Mouse (Mus musculus): ENCODE data around the gene Tmem59.

Tmem59 gene

GRCm38 (mm10) chr4:107179561-107179960 lies 1.4 kb downstream of the Tmem59 start:
- DNase-seq (ENCODE audit: low spot score): no peak

- no peak for DNase-seq (ENCODE audit: low spot score)
These were observed 2.5 kb downstream of the Tmem59 start for GRCm38 (mm10) chr4:107180746-107181145.

GRCm38 (mm10) chr4:107181866-107182265 lies 3.7 kb downstream of the Tmem59 start:
- no peak for DNase-seq (ENCODE audit: low spot score)

GRCm38 (mm10) chr4:107182796-107183195 lies 4.6 kb downstream of the Tmem59 start:
- no peak for DNase-seq (ENCODE audit: low spot score)

- no peak for DNase-seq (ENCODE audit: low spot score)
These were observed 5.0 kb downstream of the Tmem59 start for GRCm38 (mm10) chr4:107183203-107183602.

GRCm38 (mm10) chr4:107185703-107186102 lies 7.5 kb downstream of the Tmem59 start:
- no peak for DNase-seq (ENCODE audit: low spot score)

- no peak for DNase-seq (ENCODE audit: low spot score)
These were observed 15.6 kb downstream of the Tmem59 start for GRCm38 (mm10) chr4:107193841-107194240.

- DNase-seq (ENCODE audit: low spot score): no peak
These were observed 18.3 kb downstream of the Tmem59 start for GRCm38 (mm10) chr4:107196454-107196853.

GRCm38 (mm10) chr4:107198072-107198471 lies 19.9 kb downstream of the Tmem59 start:
- DNase-seq (ENCODE audit: low spot score): no peak

- DNase-seq (ENCODE audit: low spot score): no peak
These were observed 23.6 kb downstream of the Tmem59 start for GRCm38 (mm10) chr4:107201779-107202178.

- no peak for DNase-seq (ENCODE audit: low spot score)
These were observed 24.8 kb downstream of the Tmem59 start for GRCm38 (mm10) chr4:107203001-107203400.

- DNase-seq (ENCODE audit: low spot score): no peak
These were observed 28.8 kb downstream of the Tmem59 start for GRCm38 (mm10) chr4:107207016-107207415.

- DNase-seq (ENCODE audit: low spot score): no peak
These were observed 30.7 kb downstream of the Tmem59 start, which contains the start of gene Ldlrad1 for GRCm38 (mm10) chr4:107208880-107209279. Gene Ldlrad1, plus strand, starts transcription at chr4:107209180.

- DNase-seq (ENCODE audit: low spot score): no peak
These were observed 32.4 kb downstream of the Tmem59 start for GRCm38 (mm10) chr4:107210483-107211097.

GRCm38 (mm10) chr4:107211465-107211864 lies 33.3 kb downstream of the Tmem59 start:
- DNase-seq (ENCODE audit: low spot score): no peak

GRCm38 (mm10) chr4:107211936-107212335 lies 33.7 kb downstream of the Tmem59 start:
- DNase-seq (ENCODE audit: low spot score): no peak

GRCm38 (mm10) chr4:107213279-107214011 lies 35.2 kb downstream of the Tmem59 start:
- DNase-seq (ENCODE audit: low spot score): no peak

- no peak for DNase-seq (ENCODE audit: low spot score)
These were observed 39.4 kb downstream of the Tmem59 start for GRCm38 (mm10) chr4:107217574-107217973.

GRCm38 (mm10) chr4:107221524-107221923 lies 43.3 kb downstream of the Tmem59 start:
- DNase-seq (ENCODE audit: low spot score): no peak

GRCm38 (mm10) chr4:107223225-107224204 lies 45.3 kb downstream of the Tmem59 start:
- DNase-seq (ENCODE audit: low spot score): no peak

- DNase-seq (ENCODE audit: low spot score): no peak
These were observed 48.1 kb downstream of the Tmem59 start for GRCm38 (mm10) chr4:107226313-107226712.

GRCm38 (mm10) chr4:107232219-107232618 lies 54.0 kb downstream of the Tmem59 start:
- DNase-seq (ENCODE audit: low spot score): no peak
